Mouse (Mus musculus): ENCODE measurements around the gene Axin2.

DNA sequence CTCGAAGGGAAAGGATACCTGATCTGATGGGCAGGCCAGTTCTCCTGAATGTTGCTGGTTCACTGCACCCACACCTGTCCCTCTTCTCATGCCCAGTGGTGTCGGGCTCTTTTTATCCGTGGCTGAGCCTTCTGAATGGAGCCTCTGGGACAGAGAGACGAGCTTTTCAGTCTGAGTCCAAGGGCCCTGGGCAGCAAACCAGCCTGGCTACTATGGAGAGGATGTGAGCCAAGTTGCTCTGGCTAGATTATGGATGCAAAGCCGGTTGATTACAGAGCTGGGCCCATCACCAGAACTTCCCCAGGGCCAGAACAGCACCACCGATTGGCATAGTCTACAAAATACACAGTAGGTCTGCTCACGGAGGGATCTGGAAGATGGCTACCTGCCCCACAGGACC is 18.5 kb upstream of the Axin2 start:
- no peak for TF ChIP-seq POLR2A (IDR thresholded peaks at IDR 0.05; ENCODE audit: borderline replicate concordance, low read depth, low read length)
- TF ChIP-seq CTCF (IDR thresholded peaks at IDR 0.05; ENCODE audit: low read depth, low read length) = no peak
